Mouse (Mus musculus): ENCODE results near the gene Stx1b. TPM values are rescaled to one million over a fixed set of nuclear protein-coding genes. Genes with fewer than 3 reads are reported as not detected.

The Stx1b gene
- polyA plus RNA-seq, 1 experiment: 6.9 TPM

DNA sequence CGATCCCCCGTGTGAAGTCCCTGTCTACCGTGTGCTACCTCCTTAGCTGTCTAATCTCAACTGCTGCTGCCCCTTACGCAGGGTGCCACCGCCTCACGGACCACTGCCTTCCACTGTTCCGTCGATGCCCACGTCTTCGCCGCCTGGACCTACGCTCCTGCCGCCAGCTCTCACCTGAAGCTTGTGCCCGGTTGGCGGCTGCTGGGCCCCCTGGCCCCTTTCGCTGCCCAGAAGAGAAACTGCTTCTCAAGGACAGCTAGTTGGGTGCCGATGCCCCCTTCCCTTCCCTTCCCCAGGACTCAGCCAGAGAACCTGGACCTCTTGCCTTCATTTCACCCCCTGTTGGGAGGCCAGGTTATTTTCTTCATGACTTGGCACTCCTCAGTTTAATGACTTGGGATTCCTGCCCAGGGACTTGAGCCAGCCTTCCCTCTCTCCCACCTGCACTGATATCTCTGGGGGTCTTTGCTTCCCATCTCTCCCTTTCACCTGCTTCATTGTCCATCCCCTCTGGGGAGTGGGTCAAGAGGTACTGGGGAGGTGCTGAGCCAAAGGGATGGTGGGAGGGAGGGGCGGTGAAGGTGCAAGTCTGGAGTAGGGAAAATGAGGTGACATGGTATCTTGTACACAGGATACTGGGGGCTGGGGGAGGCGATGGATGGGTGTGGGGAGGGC is 56.5 kb downstream of the Stx1b start:
- H3K27me3 ChIP-seq (ENCODE audit: control insufficient read depth, insufficient read depth, low read length, poor library complexity, severe bottlenecking): no peaks in the 10 kb centered on the region
- H3K4me3 ChIP-seq (ENCODE audit: low read depth, low read length): peak overlapping the region; percentile 56
- H3K36me3 ChIP-seq (ENCODE audit: control insufficient read depth, insufficient read depth, low read length, poor library complexity, severe bottlenecking): peaks cover 12% of the 10 kb centered on the region
- TF ChIP-seq POLR2A (IDR thresholded peaks at IDR 0.05; ENCODE audit: insufficient read depth, low read length) (no peak), CTCF (IDR thresholded peaks at IDR 0.05; ENCODE audit: low read depth, low read length) (no peak), EP300 (IDR thresholded peaks at IDR 0.05; ENCODE audit: insufficient read depth, low read depth, low read length) (no peak)
- peak overlapping the region; percentile 21; the same call in 1 of the 2 replicates for H3K27ac ChIP-seq (ENCODE audit: insufficient read depth, low read length)
- no peaks in the 10 kb centered on the region for H3K4me1 ChIP-seq (ENCODE audit: control insufficient read depth, insufficient read depth, low read length)
- no peak overlapping the region for H3K9ac ChIP-seq (ENCODE audit: low read depth, poor library complexity, severe bottlenecking)
- no peaks in the 10 kb centered on the region for H3K9me3 ChIP-seq (replicated peaks; ENCODE audit: control insufficient read depth, insufficient read depth, low read length, poor library complexity, severe bottlenecking)

DNA sequence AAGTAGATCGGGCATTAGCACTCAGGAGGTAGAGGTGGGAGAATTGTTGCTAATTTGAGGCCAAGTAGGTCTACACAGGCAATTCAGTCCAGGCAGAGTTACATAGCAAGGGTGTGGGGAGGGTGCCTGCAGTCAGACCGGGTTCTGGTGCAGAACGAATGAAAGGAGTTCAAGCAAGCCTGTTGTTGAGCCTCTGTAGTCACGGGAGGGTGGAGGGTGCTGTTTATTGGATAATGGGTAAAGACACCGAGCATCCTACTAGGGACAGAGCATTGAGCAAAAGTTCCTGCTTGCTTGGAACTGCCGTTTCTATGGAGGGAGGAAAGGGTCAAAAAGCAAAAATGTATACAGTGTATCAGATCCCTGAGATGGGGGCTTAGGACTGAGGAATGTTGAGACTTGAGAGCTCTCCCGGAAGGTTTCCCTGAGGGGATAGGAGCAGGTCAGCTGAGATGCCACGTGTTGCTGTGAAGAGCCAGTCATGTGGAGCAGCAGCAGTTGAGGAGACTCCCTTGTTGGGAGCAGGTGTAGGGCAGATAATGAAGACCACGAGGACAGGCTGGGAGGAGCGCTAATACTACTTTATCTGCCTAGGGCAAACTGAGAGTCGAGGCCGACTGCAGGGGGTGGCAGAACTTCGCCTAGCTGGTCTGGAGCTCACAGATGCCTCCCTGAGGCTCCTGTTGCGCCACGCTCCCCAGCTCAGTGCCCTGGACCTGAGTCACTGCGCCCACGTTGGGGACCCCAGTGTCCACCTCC is 57.3 kb downstream of the Stx1b start:
- no peak overlapping the region for H3K9ac ChIP-seq (ENCODE audit: low read depth, poor library complexity, severe bottlenecking)
- H3K4me3 ChIP-seq (ENCODE audit: low read depth, low read length): peak overlapping the region; percentile 56
- H3K4me1 ChIP-seq (ENCODE audit: control insufficient read depth, insufficient read depth, low read length): no peaks in the 10 kb centered on the region
- H3K36me3 ChIP-seq (ENCODE audit: control insufficient read depth, insufficient read depth, low read length, poor library complexity, severe bottlenecking): peaks cover 17% of the 10 kb centered on the region
- no peaks in the 10 kb centered on the region for H3K27me3 ChIP-seq (ENCODE audit: control insufficient read depth, insufficient read depth, low read length, poor library complexity, severe bottlenecking)
- TF ChIP-seq POLR2A (IDR thresholded peaks at IDR 0.05; ENCODE audit: insufficient read depth, low read length) (no peak), EP300 (IDR thresholded peaks at IDR 0.05; ENCODE audit: insufficient read depth, low read depth, low read length) (peak; percentile 90)
- H3K27ac ChIP-seq (ENCODE audit: insufficient read depth, low read length): peak overlapping the region; percentile 51
- H3K9me3 ChIP-seq (replicated peaks; ENCODE audit: control insufficient read depth, insufficient read depth, low read length, poor library complexity, severe bottlenecking): no peaks in the 10 kb centered on the region

GRCm38 (mm10) chr7:127765756-127766155 is 58.6 kb downstream of the Stx1b start:
- no peaks in the 10 kb centered on the region for H3K27me3 ChIP-seq (ENCODE audit: control insufficient read depth, insufficient read depth, low read length, poor library complexity, severe bottlenecking)
- no peak overlapping the region for H3K27ac ChIP-seq (ENCODE audit: insufficient read depth, low read length)
- no peak overlapping the region for H3K9ac ChIP-seq (ENCODE audit: low read depth, poor library complexity, severe bottlenecking)
- H3K36me3 ChIP-seq (ENCODE audit: control insufficient read depth, insufficient read depth, low read length, poor library complexity, severe bottlenecking): peaks cover 17% of the 10 kb centered on the region
- TF ChIP-seq POLR2A (IDR thresholded peaks at IDR 0.05; ENCODE audit: insufficient read depth, low read length): no peak
- no peak for TF ChIP-seq CTCF (IDR thresholded peaks at IDR 0.05; ENCODE audit: low read depth, low read length)
- no peak for TF ChIP-seq EP300 (IDR thresholded peaks at IDR 0.05; ENCODE audit: insufficient read depth, low read depth, low read length)
- no peak overlapping the region for H3K4me3 ChIP-seq (ENCODE audit: low read depth, low read length)
- H3K4me1 ChIP-seq (ENCODE audit: control insufficient read depth, insufficient read depth, low read length): no peaks in the 10 kb centered on the region
- H3K9me3 ChIP-seq (replicated peaks; ENCODE audit: control insufficient read depth, insufficient read depth, low read length, poor library complexity, severe bottlenecking): no peaks in the 10 kb centered on the region

GRCm38 (mm10) chr7:127763642-127764041 is 60.7 kb downstream of the Stx1b start:
- Histone ChIP-seq H3K4me3 (ENCODE audit: low read depth, low read length) (no peak overlapping the region), H3K9me3 (replicated peaks; ENCODE audit: control insufficient read depth, insufficient read depth, low read length, poor library complexity, severe bottlenecking) (no peaks in the 10 kb centered on the region), H3K27me3 (ENCODE audit: control insufficient read depth, insufficient read depth, low read length, poor library complexity, severe bottlenecking) (no peaks in the 10 kb centered on the region), H3K36me3 (ENCODE audit: control insufficient read depth, insufficient read depth, low read length, poor library complexity, severe bottlenecking) (peaks cover 21% of the 10 kb centered on the region), H3K9ac (ENCODE audit: low read depth, poor library complexity, severe bottlenecking) (no peak overlapping the region), H3K4me1 (ENCODE audit: control insufficient read depth, insufficient read depth, low read length) (no peaks in the 10 kb centered on the region), H3K27ac (ENCODE audit: insufficient read depth, low read length) (no peak overlapping the region)
- TF ChIP-seq EP300 (IDR thresholded peaks at IDR 0.05; ENCODE audit: insufficient read depth, low read depth, low read length): no peak
- TF ChIP-seq CTCF (IDR thresholded peaks at IDR 0.05; ENCODE audit: low read depth, low read length): no peak
- TF ChIP-seq POLR2A (IDR thresholded peaks at IDR 0.05; ENCODE audit: insufficient read depth, low read length): no peak

GRCm38 (mm10) chr7:127761026-127761425 is 63.3 kb downstream of the Stx1b start:
- no peak overlapping the region for H3K4me3 ChIP-seq (ENCODE audit: low read depth, low read length)
- no peaks in the 10 kb centered on the region for H3K4me1 ChIP-seq (ENCODE audit: control insufficient read depth, insufficient read depth, low read length)
- H3K27ac ChIP-seq (ENCODE audit: insufficient read depth, low read length): no peak overlapping the region
- no peaks in the 10 kb centered on the region for H3K9me3 ChIP-seq (replicated peaks; ENCODE audit: control insufficient read depth, insufficient read depth, low read length, poor library complexity, severe bottlenecking)
- TF ChIP-seq CTCF (IDR thresholded peaks at IDR 0.05; ENCODE audit: low read depth, low read length): peak; percentile 95
- TF ChIP-seq EP300 (IDR thresholded peaks at IDR 0.05; ENCODE audit: insufficient read depth, low read depth, low read length): no peak
- no peak for TF ChIP-seq POLR2A (IDR thresholded peaks at IDR 0.05; ENCODE audit: insufficient read depth, low read length)
- H3K9ac ChIP-seq (ENCODE audit: low read depth, poor library complexity, severe bottlenecking): no peak overlapping the region
- peaks cover 26% of the 10 kb centered on the region for H3K36me3 ChIP-seq (ENCODE audit: control insufficient read depth, insufficient read depth, low read length, poor library complexity, severe bottlenecking)
- no peaks in the 10 kb centered on the region for H3K27me3 ChIP-seq (ENCODE audit: control insufficient read depth, insufficient read depth, low read length, poor library complexity, severe bottlenecking)

DNA sequence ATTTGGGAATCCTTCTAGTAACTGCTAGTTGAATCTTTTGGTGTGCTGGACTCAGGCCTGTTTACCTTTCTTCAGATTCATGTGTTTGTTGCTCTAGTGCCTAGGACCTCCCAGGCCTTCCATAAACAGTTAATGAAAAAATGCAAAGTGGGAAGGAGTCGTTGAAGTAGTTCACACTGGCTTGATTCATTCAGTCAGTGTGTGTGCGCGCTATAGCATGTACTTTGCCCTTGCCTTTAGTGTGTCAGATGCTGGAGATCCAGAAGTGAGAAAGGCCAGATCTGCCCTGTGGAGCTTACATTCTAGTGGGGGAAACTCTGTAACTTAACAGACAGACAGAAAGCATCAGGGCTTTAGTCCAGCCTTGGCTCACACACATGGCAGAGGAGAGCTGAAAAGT is 63.9 kb downstream of the Stx1b start:
- Histone ChIP-seq H3K4me3 (ENCODE audit: low read depth, low read length) (no peak overlapping the region), H3K36me3 (ENCODE audit: control insufficient read depth, insufficient read depth, low read length, poor library complexity, severe bottlenecking) (peaks cover 27% of the 10 kb centered on the region), H3K9me3 (replicated peaks; ENCODE audit: control insufficient read depth, insufficient read depth, low read length, poor library complexity, severe bottlenecking) (no peaks in the 10 kb centered on the region), H3K4me1 (ENCODE audit: control insufficient read depth, insufficient read depth, low read length) (no peaks in the 10 kb centered on the region), H3K9ac (ENCODE audit: low read depth, poor library complexity, severe bottlenecking) (no peak overlapping the region), H3K27ac (ENCODE audit: insufficient read depth, low read length) (no peak overlapping the region), H3K27me3 (ENCODE audit: control insufficient read depth, insufficient read depth, low read length, poor library complexity, severe bottlenecking) (no peaks in the 10 kb centered on the region)
- TF ChIP-seq CTCF (IDR thresholded peaks at IDR 0.05; ENCODE audit: low read depth, low read length): no peak
- no peak for TF ChIP-seq EP300 (IDR thresholded peaks at IDR 0.05; ENCODE audit: insufficient read depth, low read depth, low read length)
- no peak for TF ChIP-seq POLR2A (IDR thresholded peaks at IDR 0.05; ENCODE audit: insufficient read depth, low read length)
